Mouse (Mus musculus) small intestine, adult 2 months (tissue): ENCODE data around the gene Retreg2.

ENCODE experiments used
- CTCF ChIP-seq: fragments of 200-500 bp; IDR thresholded peaks from 2 replicates; pipeline ENCODE4 v1.5.1; 2012; ENCODE audit warnings: low read depth, mild to moderate bottlenecking, control low read depth, inconsistent platforms, low read length, moderate library complexity, mixed read lengths; ENCODE audit not compliant: insufficient replicate concordance, insufficient read length; ENCODE audit errors: extremely low read depth
- POLR2A ChIP-seq: fragments of 200-500 bp; IDR thresholded peaks from 2 replicates; pipeline ENCODE4 v1.6.1; 2012; ENCODE audit warnings: low read depth, mild to moderate bottlenecking, control low read depth, inconsistent platforms, low read length, moderate library complexity

DNA sequence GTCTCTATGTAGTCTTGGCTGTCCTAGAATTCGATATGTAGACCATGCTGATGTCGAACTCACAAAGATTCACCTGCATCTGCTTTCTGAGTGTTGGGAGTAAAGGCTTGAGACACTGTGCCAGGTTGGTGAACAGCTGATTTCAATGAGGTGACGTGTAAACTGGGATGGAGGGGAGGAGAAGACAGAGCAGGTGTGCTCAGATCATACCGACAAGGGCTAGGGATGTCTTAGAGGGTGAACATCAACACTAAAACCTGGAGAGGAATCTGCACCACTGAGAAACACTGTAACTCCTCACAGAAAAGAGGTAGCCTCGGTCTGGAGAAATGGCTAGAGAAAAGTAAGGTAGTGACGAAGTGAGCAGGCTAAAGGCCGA lies 25.5 kb downstream of the Retreg2 start:
- TF ChIP-seq CTCF, result no peak
- no peak for TF ChIP-seq POLR2A
